Mouse (Mus musculus) MEL (cell line): Measurements from ENCODE around the gene Herc2.

Experiments
- CTCF ChIP-seq, 3 experiments: IDR thresholded peaks in 2 of 3; conservative IDR thresholded peaks in 1 of 3; 2 replicates each; pipeline ENCODE4 v1.5.1; 2011 to 2012; ENCODE audit warnings: low read length in 3 of 3, low read depth in 2 of 3, mild to moderate bottlenecking in 2 of 3, improper control_type of control experiment in 1 of 3, inconsistent platforms in 1 of 3, mixed read lengths in 1 of 3, moderate library complexity in 1 of 3; ENCODE audit not compliant: control insufficient read depth in 1 of 3, insufficient read depth in 1 of 3, poor library complexity in 1 of 3, severe bottlenecking in 1 of 3
- GABPA ChIP-seq: IDR thresholded peaks from 2 replicates; pipeline ENCODE4 v1.6.1; 2012; ENCODE audit warnings: low read depth, mild to moderate bottlenecking, inconsistent platforms, low read length, improper control_type of control experiment, moderate library complexity
- GATA1 ChIP-seq: IDR thresholded peaks from 2 replicates; pipeline ENCODE4 v1.6.1; 2011; ENCODE audit warnings: low read depth, low read length, improper control_type of control experiment
- JUND ChIP-seq: IDR thresholded peaks from 2 replicates; pipeline ENCODE4 v1.6.1; 2011; ENCODE audit warnings: low read depth, mild to moderate bottlenecking, improper control_type of control experiment, low read length
- MXI1 ChIP-seq: IDR thresholded peaks from 2 replicates; pipeline ENCODE4 v1.6.1; 2011; ENCODE audit warnings: mild to moderate bottlenecking, low read depth, low read length, improper control_type of control experiment
- NRF1 ChIP-seq: IDR thresholded peaks from 2 replicates; pipeline ENCODE4 v1.6.1; 2014; ENCODE audit warnings: low read depth, mild to moderate bottlenecking, inconsistent platforms, low read length, improper control_type of control experiment, moderate library complexity; ENCODE audit not compliant: poor library complexity, insufficient read depth, severe bottlenecking
- POLR2A ChIP-seq, 2 experiments: IDR thresholded peaks; 2 replicates each; pipeline ENCODE4 v1.6.1; 2011 to 2012; ENCODE audit warnings: low read length in 2 of 2, mild to moderate bottlenecking in 2 of 2, control low read depth in 1 of 2, improper control_type of control experiment in 1 of 2, low read depth in 1 of 2, moderate library complexity in 1 of 2; ENCODE audit not compliant: control insufficient read depth in 1 of 2, insufficient read depth in 1 of 2, poor library complexity in 1 of 2
- POLR2AphosphoS2 ChIP-seq: IDR thresholded peaks from 2 replicates; pipeline ENCODE4 v1.6.1; 2011; ENCODE audit warnings: low read length, improper control_type of control experiment
- UBTF ChIP-seq: IDR thresholded peaks from 2 replicates; pipeline ENCODE4 v1.6.1; 2012; ENCODE audit warnings: low read depth, mild to moderate bottlenecking, inconsistent platforms, low read length, improper control_type of control experiment, moderate library complexity, borderline replicate concordance; ENCODE audit not compliant: insufficient read depth
- ZC3H11A ChIP-seq: IDR thresholded peaks from 2 replicates; pipeline ENCODE4 v1.6.1; 2012; ENCODE audit warnings: low read depth, mild to moderate bottlenecking, inconsistent platforms, low read length, improper control_type of control experiment
- ZKSCAN1 ChIP-seq: IDR thresholded peaks from 2 replicates; pipeline ENCODE4 v1.6.1; 2012; ENCODE audit warnings: low read depth, mild to moderate bottlenecking, inconsistent platforms, low read length, improper control_type of control experiment, moderate library complexity

DNA sequence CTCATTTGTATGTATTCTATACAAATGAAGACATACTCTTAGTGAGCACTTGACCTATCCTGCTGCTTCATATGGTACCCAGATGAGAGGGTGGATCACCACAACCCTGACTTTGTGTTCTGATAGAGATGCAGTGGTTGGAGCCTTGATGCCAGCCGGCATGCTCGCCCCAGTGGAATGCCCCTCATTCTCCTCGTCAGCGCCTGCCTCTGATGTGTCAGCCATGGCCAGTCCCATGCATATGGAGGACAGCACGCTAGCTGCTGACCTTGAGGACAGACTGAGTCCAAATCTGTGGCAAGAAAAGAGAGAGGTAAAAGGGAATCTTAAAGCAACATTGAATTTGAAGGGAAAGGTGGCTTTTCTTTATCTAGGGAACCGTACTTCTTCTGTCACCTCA lies 141.0 kb downstream of the Herc2 start:
- no peak for TF ChIP-seq JUND
- TF ChIP-seq NRF1 = no peak
- TF ChIP-seq ZC3H11A = no peak
- TF ChIP-seq POLR2A (IDR thresholded peaks at IDR 0.05; ENCODE audit: control insufficient read depth in 1 of 2, insufficient read depth in 1 of 2, low read depth in 1 of 2, low read length in 2 of 2, poor library complexity in 1 of 2) = no peak
- no peak for TF ChIP-seq POLR2AphosphoS2
- TF ChIP-seq GATA1 = no peak
- no peak for TF ChIP-seq ZKSCAN1
- no peak for TF ChIP-seq CTCF (IDR thresholded peaks at IDR 0.05 in 2 of 3, conservative IDR thresholded peaks at IDR 0.05 in 1 of 3; ENCODE audit: control insufficient read depth in 1 of 3, insufficient read depth in 1 of 3, low read depth in 2 of 3, low read length in 3 of 3, poor library complexity in 1 of 3, severe bottlenecking in 1 of 3)
- TF ChIP-seq MXI1 = no peak
- no peak for TF ChIP-seq GABPA
- TF ChIP-seq UBTF = no peak
